Mouse (Mus musculus): ENCODE measurements around the gene OR5BS1P. TPM values are rescaled to one million over a fixed set of nuclear protein-coding genes. Genes with fewer than 3 reads are reported as not detected.

The OR5BS1P gene
- polyA plus RNA-seq, 1 experiment from 2014 or later = not detected

DNA sequence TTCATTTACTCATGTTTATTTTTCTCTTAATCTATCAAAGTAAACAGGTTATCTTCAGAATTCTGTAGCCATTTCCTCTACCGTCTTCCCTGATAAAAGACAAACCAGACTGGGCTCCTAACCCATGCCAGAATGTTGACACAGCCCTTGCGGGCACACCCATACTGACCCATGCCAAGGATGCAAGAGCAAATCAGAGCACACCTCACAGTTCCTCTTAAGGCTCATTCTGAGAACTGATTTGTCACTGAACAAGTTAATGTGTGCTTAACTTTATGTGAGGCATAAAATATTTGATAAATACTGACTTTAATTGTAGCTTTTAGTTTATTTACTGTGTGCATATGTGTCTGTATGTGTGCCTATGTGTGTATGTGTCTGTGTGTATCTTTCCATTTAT is 21.6 kb downstream of the OR5BS1P start:
- H3K4me2 ChIP-seq (ENCODE audit: low read depth, low read length, severe bottlenecking) = no peak overlapping the region
- WGBS = 86% methylated on average over 2 of the region's 2 CpGs
- H3K27me3 ChIP-seq (ENCODE audit: control insufficient read depth, insufficient read depth, low read length) = no peaks in the 10 kb centered on the region
- ATAC-seq (replicated peaks; ENCODE audit: low FRiP score) (no peak), DNase-seq (ENCODE audit: low spot score) (no peak)
- H3K4me1 ChIP-seq (replicated peaks; ENCODE audit: control insufficient read depth, insufficient read depth, low read length) = no peaks in the 10 kb centered on the region
- H3K9me3 ChIP-seq (ENCODE audit: control insufficient read depth, low read length) = no peaks in the 10 kb centered on the region
- H3K9ac ChIP-seq (ENCODE audit: low read length) = no peak overlapping the region
- H3K27ac ChIP-seq (ENCODE audit: low read depth, low read length) = no peak overlapping the region
- no peaks in the 10 kb centered on the region for H3K36me3 ChIP-seq (ENCODE audit: control insufficient read depth, insufficient read depth, low read length)
- H3K4me3 ChIP-seq (ENCODE audit: low read depth, low read length) = no peak overlapping the region

- no peaks in the 10 kb centered on the region for H3K4me1 ChIP-seq (replicated peaks; ENCODE audit: control insufficient read depth, insufficient read depth, low read length)
Measured at GRCm38 (mm10) chr15:98492102-98492501, 22.4 kb downstream of the OR5BS1P start, which contains the start of gene Olfr279. Olfr279 (plus strand) TSS chr15:98492402.

DNA sequence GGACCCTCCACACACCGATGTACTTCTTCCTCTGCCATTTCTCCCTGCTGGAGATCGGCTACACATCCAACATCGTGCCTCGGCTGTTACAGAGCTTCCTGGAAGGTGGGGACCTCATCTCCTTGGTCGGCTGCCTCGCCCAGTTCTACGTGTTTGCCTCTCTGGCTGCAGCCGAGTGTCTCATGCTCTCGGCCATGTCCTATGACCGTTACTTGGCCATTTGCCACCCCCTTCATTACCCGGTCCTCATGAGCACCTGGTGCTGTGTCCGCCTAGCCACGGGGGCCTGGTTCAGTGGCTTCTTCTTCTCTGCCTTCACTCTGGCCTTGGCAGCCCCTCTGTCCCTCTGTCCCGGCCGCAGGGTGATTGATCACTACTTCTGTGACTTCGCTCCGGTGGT is 27.9 kb downstream of the OR5BS1P start:
- Histone ChIP-seq H3K36me3 (ENCODE audit: control insufficient read depth, insufficient read depth, low read length) (no peaks in the 10 kb centered on the region), H3K27me3 (ENCODE audit: control insufficient read depth, insufficient read depth, low read length) (no peaks in the 10 kb centered on the region), H3K4me1 (replicated peaks; ENCODE audit: control insufficient read depth, insufficient read depth, low read length) (no peaks in the 10 kb centered on the region), H3K9ac (ENCODE audit: low read length) (no peak overlapping the region), H3K27ac (ENCODE audit: low read depth, low read length) (no peak overlapping the region), H3K9me3 (ENCODE audit: control insufficient read depth, low read length) (no peaks in the 10 kb centered on the region), H3K4me2 (ENCODE audit: low read depth, low read length, severe bottlenecking) (no peak overlapping the region), H3K4me3 (ENCODE audit: low read depth, low read length) (no peak overlapping the region)
- ATAC-seq (replicated peaks; ENCODE audit: low FRiP score) (no peak), DNase-seq (ENCODE audit: low spot score) (no peak)
- WGBS = 90% methylated on average over 17 of the region's 17 CpGs

More at GRCm38 (mm10) chr15:98492102-98492501, 22.4 kb downstream of the OR5BS1P start, which contains the start of gene Olfr279:
- Histone ChIP-seq H3K27ac (ENCODE audit: low read depth, low read length) (no peak within 1 kb of the TSS), H3K36me3 (ENCODE audit: control insufficient read depth, insufficient read depth, low read length) (no peaks in the 10 kb centered on the region), H3K4me2 (ENCODE audit: low read depth, low read length, severe bottlenecking) (no peak within 1 kb of the TSS), H3K27me3 (ENCODE audit: control insufficient read depth, insufficient read depth, low read length) (no peaks in the 10 kb centered on the region), H3K4me3 (ENCODE audit: low read depth, low read length) (no peak within 1 kb of the TSS), H3K9me3 (ENCODE audit: control insufficient read depth, low read length) (no peaks in the 10 kb centered on the region), H3K9ac (ENCODE audit: low read length) (no peak within 1 kb of the TSS)
- no peak for ATAC-seq (replicated peaks; ENCODE audit: low FRiP score)
- DNase-seq (ENCODE audit: low spot score) = no peak
- 55% methylated on average over 4 of the region's 4 CpGs for WGBS

DNA sequence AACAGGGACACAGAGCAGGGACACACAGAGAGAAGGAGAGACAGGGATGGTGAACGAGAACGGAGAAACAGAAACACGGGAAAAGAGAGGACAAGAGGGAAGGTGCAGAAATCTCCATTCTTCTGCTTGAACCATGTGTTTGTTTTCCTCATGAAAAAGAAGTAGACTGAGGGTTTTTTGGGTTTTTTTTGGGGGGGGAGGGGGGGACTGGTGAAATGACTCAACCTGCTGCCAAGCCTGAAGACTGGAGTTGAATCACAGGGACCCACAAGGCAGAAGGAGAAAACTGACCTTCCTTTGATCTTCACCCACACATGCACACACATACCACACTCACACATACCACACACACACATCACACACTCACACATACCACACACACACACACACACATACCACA is 33.6 kb downstream of the OR5BS1P start:
- no peaks in the 10 kb centered on the region for H3K27me3 ChIP-seq (ENCODE audit: control insufficient read depth, insufficient read depth, low read length)
- H3K9ac ChIP-seq (ENCODE audit: low read length) = no peak overlapping the region
- 85% methylated on average over 3 of the region's 3 CpGs for WGBS
- no peaks in the 10 kb centered on the region for H3K9me3 ChIP-seq (ENCODE audit: control insufficient read depth, low read length)
- H3K36me3 ChIP-seq (ENCODE audit: control insufficient read depth, insufficient read depth, low read length) = no peaks in the 10 kb centered on the region
- no peak overlapping the region for H3K27ac ChIP-seq (ENCODE audit: low read depth, low read length)
- ATAC-seq (replicated peaks; ENCODE audit: low FRiP score) (no peak), DNase-seq (ENCODE audit: low spot score) (no peak)
- no peak overlapping the region for H3K4me2 ChIP-seq (ENCODE audit: low read depth, low read length, severe bottlenecking)
- no peaks in the 10 kb centered on the region for H3K4me1 ChIP-seq (replicated peaks; ENCODE audit: control insufficient read depth, insufficient read depth, low read length)
- no peak overlapping the region for H3K4me3 ChIP-seq (ENCODE audit: low read depth, low read length)

DNA sequence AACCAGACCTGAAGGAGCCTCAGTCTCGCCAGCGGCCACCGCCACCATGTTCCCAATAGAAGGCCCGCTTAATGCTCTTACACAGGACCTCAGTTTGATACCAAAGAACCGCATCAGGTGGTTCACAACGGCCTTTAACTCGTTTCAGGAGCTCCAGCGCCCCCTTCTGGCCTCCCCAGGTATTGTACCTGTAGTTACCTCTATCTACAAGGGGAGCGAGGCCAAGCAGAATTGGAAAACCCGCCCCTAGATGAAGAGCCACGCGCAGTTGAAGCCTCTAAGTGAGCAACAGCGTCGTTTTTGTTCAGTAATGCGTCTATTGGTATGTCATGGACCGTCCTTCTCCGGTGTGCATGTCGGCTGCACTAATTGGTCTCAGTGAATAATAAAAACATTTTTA is 34.8 kb downstream of the OR5BS1P start:
- Histone ChIP-seq H3K9ac (ENCODE audit: low read length) (no peak overlapping the region), H3K4me1 (replicated peaks; ENCODE audit: control insufficient read depth, insufficient read depth, low read length) (no peaks in the 10 kb centered on the region), H3K9me3 (ENCODE audit: control insufficient read depth, low read length) (no peaks in the 10 kb centered on the region), H3K27me3 (ENCODE audit: control insufficient read depth, insufficient read depth, low read length) (no peaks in the 10 kb centered on the region), H3K36me3 (ENCODE audit: control insufficient read depth, insufficient read depth, low read length) (no peaks in the 10 kb centered on the region), H3K27ac (ENCODE audit: low read depth, low read length) (no peak overlapping the region), H3K4me3 (ENCODE audit: low read depth, low read length) (no peak overlapping the region), H3K4me2 (ENCODE audit: low read depth, low read length, severe bottlenecking) (no peak overlapping the region)
- ATAC-seq (replicated peaks; ENCODE audit: low FRiP score) (no peak), DNase-seq (ENCODE audit: low spot score) (peak; percentile 87)
- 12% methylated on average over 18 of the region's 18 CpGs for WGBS

DNA sequence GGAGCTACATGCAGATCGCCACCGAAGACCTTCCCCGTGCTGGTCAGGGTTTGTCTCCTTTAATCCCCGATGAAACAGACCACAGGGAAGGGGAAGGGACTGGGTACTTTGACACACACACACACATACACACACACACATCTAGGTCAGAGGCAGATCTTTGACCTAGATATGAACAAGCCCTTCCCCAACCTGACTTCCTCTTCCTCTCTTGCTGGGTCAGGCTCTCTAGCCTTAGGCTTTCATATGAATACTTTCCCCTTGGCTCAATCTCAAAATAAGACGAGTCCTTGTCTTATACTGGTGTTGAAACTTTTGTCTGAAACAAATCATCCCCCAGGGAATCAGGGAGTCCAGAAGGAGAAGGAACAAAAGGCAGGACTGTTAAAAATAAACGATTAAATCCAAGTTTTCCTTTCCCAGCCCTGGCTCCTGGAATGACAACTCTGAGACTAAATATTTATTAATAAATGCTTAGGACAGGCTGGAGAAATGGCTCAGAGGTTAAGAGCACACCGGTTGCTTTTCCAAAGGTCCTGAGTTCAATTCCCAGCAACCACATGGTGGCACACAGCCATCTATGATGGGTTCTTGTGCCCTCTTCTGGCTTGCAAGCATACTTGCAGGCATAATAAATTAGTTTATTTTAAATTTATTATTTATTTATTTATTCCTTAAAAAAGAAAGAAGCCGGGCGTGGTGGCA is 36.7 kb downstream of the OR5BS1P start:
- WGBS = 85% methylated on average over 9 of the region's 9 CpGs
- Histone ChIP-seq H3K4me3 (ENCODE audit: low read depth, low read length) (no peak overlapping the region), H3K4me1 (replicated peaks; ENCODE audit: control insufficient read depth, insufficient read depth, low read length) (no peaks in the 10 kb centered on the region; the same call in 1 of the 2 replicates), H3K36me3 (ENCODE audit: control insufficient read depth, insufficient read depth, low read length) (no peaks in the 10 kb centered on the region), H3K9ac (ENCODE audit: low read length) (no peak overlapping the region), H3K9me3 (ENCODE audit: control insufficient read depth, low read length) (no peaks in the 10 kb centered on the region), H3K4me2 (ENCODE audit: low read depth, low read length, severe bottlenecking) (no peak overlapping the region), H3K27me3 (ENCODE audit: control insufficient read depth, insufficient read depth, low read length) (no peaks in the 10 kb centered on the region), H3K27ac (ENCODE audit: low read depth, low read length) (no peak overlapping the region)
- no peak for ATAC-seq (replicated peaks; ENCODE audit: low FRiP score)
- no peak for DNase-seq (ENCODE audit: low spot score)

DNA sequence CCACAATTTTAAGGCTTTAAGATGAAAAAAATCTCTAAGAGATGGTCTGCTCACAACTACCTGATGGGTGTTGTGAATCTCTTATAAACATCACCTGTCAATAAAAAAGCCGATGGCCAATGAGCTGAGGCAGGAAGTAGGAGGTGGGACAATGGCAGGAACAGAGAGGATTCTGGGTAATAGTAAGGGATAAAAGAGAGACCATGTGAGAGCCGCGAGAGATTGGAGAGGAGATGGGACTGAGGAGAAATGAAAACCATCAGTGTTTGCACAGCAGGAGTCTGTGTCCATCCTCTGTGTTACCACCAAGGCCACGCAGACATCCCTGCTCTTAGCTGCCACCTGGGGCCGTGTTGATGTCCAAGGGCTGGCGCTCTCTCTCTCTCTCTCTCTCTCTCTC is 37.6 kb downstream of the OR5BS1P start:
- 88% methylated on average over 6 of the region's 6 CpGs for WGBS
- DNase-seq (ENCODE audit: low spot score) (no peak), ATAC-seq (replicated peaks; ENCODE audit: low FRiP score) (no peak)
- Histone ChIP-seq H3K27ac (ENCODE audit: low read depth, low read length) (no peak overlapping the region), H3K27me3 (ENCODE audit: control insufficient read depth, insufficient read depth, low read length) (no peaks in the 10 kb centered on the region), H3K4me2 (ENCODE audit: low read depth, low read length, severe bottlenecking) (no peak overlapping the region), H3K9me3 (ENCODE audit: control insufficient read depth, low read length) (no peaks in the 10 kb centered on the region), H3K4me1 (replicated peaks; ENCODE audit: control insufficient read depth, insufficient read depth, low read length) (no peaks in the 10 kb centered on the region; the same call in 1 of the 2 replicates), H3K4me3 (ENCODE audit: low read depth, low read length) (no peak overlapping the region), H3K36me3 (ENCODE audit: control insufficient read depth, insufficient read depth, low read length) (no peaks in the 10 kb centered on the region), H3K9ac (ENCODE audit: low read length) (no peak overlapping the region)

- Histone ChIP-seq H3K9me3 (ENCODE audit: control insufficient read depth, low read length) (no peaks in the 10 kb centered on the region), H3K27ac (ENCODE audit: low read depth, low read length) (no peak overlapping the region), H3K4me1 (replicated peaks; ENCODE audit: control insufficient read depth, insufficient read depth, low read length) (no peaks in the 10 kb centered on the region; the same call in 1 of the 2 replicates), H3K4me2 (ENCODE audit: low read depth, low read length, severe bottlenecking) (no peak overlapping the region), H3K9ac (ENCODE audit: low read length) (no peak overlapping the region), H3K27me3 (ENCODE audit: control insufficient read depth, insufficient read depth, low read length) (no peaks in the 10 kb centered on the region), H3K36me3 (ENCODE audit: control insufficient read depth, insufficient read depth, low read length) (no peaks in the 10 kb centered on the region), H3K4me3 (ENCODE audit: low read depth, low read length) (no peak overlapping the region)
- ATAC-seq (replicated peaks; ENCODE audit: low FRiP score) (no peak), DNase-seq (ENCODE audit: low spot score) (no peak)
- 60% methylated on average over 2 of the region's 2 CpGs for WGBS
Measured at GRCm38 (mm10) chr15:98509387-98509786, 39.7 kb downstream of the OR5BS1P start.

All from forebrain, embryonic 11.5 days (tissue).